Mouse (Mus musculus): ENCODE measurements around the gene Opcml.

DNA sequence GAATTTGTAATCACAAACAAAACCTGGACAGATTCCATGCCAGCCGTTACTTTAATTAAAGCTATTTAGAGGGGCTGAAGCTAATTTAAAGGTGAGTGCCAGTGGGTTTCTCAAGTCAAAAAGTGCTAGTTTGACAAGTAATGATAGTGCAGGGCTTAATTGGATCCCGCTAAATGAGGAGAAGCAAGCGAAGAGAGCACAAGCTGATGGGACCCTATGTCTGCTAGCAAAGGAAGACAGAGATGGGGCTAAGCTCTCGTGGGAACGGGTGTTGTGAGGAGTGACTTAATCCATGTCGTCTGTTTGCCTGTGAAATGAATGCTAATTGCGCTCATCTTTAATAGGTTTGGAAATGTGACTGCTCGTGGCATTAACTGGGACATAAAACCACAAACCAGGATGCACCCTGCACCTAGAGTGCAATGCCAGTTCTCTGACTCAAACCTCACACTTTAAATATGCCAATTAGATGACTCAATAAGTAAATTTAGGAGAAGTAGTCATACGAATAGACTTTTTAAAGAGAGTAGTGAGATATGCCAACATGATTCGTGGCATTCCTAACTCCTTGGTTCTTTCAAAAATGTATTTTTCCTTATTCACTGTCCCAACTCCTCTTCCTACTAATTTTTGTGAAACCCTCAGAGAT is 174.5 kb downstream of the Opcml start:
- TF ChIP-seq POLR2A (IDR thresholded peaks at IDR 0.05; ENCODE audit: borderline replicate concordance, low read depth, low read length), result no peak
- TF ChIP-seq CTCF (IDR thresholded peaks at IDR 0.05; ENCODE audit: low read depth, low read length), result no peak

Measured in bone marrow macrophage, adult 2 months (primary cell).